Mouse (Mus musculus) embryonic facial prominence, embryonic 13.5 days (tissue): ENCODE measurements around the gene Lcp2. TPM values are rescaled to one million over a fixed set of nuclear protein-coding genes. Genes with fewer than 3 reads are reported as not detected.
A peak's percentile ranks its signal among the peaks of the same experiment; 100 is the strongest.

Source experiments
- ATAC-seq: fragments of 200-750 bp; cut with Nextera tagmentation; 2 replicates; pipeline ENCODE4 v1.8.0; 2017; ENCODE audit warnings: low read depth; ENCODE audit not compliant: insufficient number of reproducible peaks, insufficient read depth, low FRiP score, low TSS enrichment
- H3K27ac ChIP-seq: fragments of 300-500 bp; sonication (generic); 2 replicates; pipeline ENCODE4 v1.5.1; 2015; ENCODE audit warnings: moderate library complexity, mild to moderate bottlenecking, inconsistent platforms
- H3K27me3 ChIP-seq: fragments of 300-500 bp; sonication (generic); 2 replicates; pipeline ENCODE4 v1.6.1; 2015; ENCODE audit warnings: mild to moderate bottlenecking, inconsistent platforms
- H3K36me3 ChIP-seq: fragments of 300-500 bp; sonication (generic); 2 replicates; pipeline ENCODE4 v1.6.1; 2015; ENCODE audit warnings: mild to moderate bottlenecking, inconsistent platforms
- H3K4me1 ChIP-seq: fragments of 300-500 bp; sonication (generic); 2 replicates; pipeline ENCODE4 v1.6.1; 2015; ENCODE audit warnings: inconsistent platforms
- H3K4me2 ChIP-seq: fragments of 300-500 bp; sonication (generic); 2 replicates; pipeline ENCODE4 v1.6.1; 2015; ENCODE audit warnings: moderate library complexity, mild to moderate bottlenecking, inconsistent platforms
- H3K4me3 ChIP-seq: fragments of 300-500 bp; sonication (generic); 2 replicates; pipeline ENCODE4 v1.5.1; 2015; ENCODE audit warnings: mild to moderate bottlenecking, inconsistent platforms
- H3K9ac ChIP-seq: fragments of 300-500 bp; sonication (generic); 2 replicates; pipeline ENCODE4 v1.6.1; 2015; ENCODE audit warnings: mild to moderate bottlenecking, inconsistent platforms
- H3K9me3 ChIP-seq: fragments of 300-500 bp; sonication (generic); 2 replicates; pipeline ENCODE4 v1.6.1; 2016; ENCODE audit warnings: inconsistent platforms
- WGBS: fragments of 180-500 bp; shearing (Covaris S2); methylation state at CpG from one replicate; pipeline ENCODE4 v1.1.7; 2015; ENCODE audit warnings: mixed read lengths; 5-methylcytosine and 5-hydroxymethylcytosine counted together
- polyA plus RNA-seq: library from polyadenylated mRNA; unstranded; fragments of >200 nt; fragmentation: Nextera tagmentation; extraction: Ambion mirVana; gene quantifications from 2 replicates; pipeline ENCODE4 v1.2.1, GENCODE M21; 2015

The Lcp2 gene
- polyA plus RNA-seq, 1 experiment from 2014 or later, result 2.2 TPM

DNA sequence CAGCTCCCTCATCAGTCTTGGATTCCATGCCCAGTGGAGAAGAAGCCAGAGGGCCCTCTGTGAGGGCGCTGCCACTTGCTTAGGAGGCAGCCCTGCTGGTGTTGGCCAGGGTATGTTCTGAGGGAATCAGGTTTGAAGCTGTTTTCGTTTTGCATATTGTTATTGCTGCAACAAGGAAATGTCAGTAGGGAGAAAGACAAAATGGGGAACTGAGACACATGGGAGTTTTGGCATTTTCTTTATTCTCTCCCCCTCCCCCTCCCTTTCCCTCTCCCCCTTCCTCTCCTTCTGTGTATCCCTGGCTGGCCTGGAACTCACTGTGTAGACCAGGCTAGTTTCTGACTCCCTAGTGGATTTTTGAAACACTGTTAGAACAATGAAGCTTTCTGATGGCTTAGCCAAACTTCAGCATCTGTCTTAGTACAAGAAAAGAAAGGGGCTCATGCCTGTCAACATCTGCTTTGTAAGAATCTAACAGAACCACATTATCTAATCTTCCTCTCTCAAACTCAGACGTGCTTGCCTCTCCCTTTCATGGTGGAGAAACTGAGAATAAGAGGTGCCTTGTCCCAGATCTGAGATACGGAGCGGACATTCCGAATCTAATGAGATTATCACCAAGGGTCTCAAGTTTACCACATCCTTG lies 34.6 kb upstream of the Lcp2 start:
- Histone ChIP-seq H3K27me3 (no peaks in the 10 kb centered on the region), H3K9ac (no peak overlapping the region), H3K9me3 (no peaks in the 10 kb centered on the region), H3K4me2 (no peak overlapping the region), H3K4me1 (0 out of 2 replicates have a peak, but pooled peaks cover 10% of the 10 kb centered on the region), H3K27ac (no peak overlapping the region), H3K4me3 (no peak overlapping the region), H3K36me3 (no peaks in the 10 kb centered on the region)
- 40% methylated on average over 6 of the region's 6 CpGs for WGBS
- ATAC-seq, result no peak

DNA sequence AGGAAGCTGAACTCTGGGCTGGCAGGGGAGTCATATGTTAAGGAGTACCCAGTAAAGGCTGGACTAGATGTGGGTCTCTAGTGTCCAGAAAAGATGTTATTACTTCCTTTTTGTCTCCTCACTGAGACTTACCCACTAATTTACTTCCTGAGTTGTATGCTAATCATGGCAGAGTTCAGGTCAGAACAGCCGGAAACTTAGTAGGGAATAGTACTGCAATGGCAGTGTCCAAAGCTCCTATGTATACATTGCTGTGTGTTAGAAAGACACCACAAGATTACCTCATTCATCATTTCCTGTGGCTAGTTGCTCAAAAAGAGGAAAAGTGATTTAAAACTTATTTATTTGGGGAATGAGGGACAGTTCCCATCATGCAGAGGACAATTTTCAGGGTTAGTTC lies 21.6 kb upstream of the Lcp2 start:
- Histone ChIP-seq H3K4me2 (no peak overlapping the region), H3K4me1 (peaks cover 4% of the 10 kb centered on the region; the same call in 1 of the 2 replicates), H3K9me3 (no peaks in the 10 kb centered on the region), H3K27ac (no peak overlapping the region), H3K4me3 (no peak overlapping the region), H3K36me3 (no peaks in the 10 kb centered on the region), H3K27me3 (no peaks in the 10 kb centered on the region), H3K9ac (no peak overlapping the region)
- ATAC-seq, result no peak
- WGBS, result 80% methylated on average over 1 of the region's 1 CpGs

DNA sequence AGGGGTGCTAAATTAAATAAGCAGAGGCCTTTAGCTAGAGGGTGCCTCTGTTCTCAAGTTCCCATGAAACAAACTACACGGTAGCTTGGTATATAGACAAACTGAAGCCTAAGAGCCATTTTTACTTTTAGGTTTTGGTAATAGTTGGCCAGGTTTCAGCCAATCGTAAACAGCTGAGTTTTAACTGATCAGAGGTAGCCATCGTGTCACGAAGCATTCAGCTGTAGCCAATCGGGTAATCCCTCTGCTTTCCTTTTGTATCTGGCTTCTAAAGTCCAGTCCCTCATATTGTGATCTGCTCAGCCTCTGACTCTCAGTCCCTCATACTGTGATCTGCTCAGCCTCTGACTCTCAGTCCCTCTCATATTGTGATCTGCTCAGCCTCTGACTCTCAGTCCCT lies 17.1 kb upstream of the Lcp2 start:
- no peak overlapping the region for H3K4me2 ChIP-seq

DNA sequence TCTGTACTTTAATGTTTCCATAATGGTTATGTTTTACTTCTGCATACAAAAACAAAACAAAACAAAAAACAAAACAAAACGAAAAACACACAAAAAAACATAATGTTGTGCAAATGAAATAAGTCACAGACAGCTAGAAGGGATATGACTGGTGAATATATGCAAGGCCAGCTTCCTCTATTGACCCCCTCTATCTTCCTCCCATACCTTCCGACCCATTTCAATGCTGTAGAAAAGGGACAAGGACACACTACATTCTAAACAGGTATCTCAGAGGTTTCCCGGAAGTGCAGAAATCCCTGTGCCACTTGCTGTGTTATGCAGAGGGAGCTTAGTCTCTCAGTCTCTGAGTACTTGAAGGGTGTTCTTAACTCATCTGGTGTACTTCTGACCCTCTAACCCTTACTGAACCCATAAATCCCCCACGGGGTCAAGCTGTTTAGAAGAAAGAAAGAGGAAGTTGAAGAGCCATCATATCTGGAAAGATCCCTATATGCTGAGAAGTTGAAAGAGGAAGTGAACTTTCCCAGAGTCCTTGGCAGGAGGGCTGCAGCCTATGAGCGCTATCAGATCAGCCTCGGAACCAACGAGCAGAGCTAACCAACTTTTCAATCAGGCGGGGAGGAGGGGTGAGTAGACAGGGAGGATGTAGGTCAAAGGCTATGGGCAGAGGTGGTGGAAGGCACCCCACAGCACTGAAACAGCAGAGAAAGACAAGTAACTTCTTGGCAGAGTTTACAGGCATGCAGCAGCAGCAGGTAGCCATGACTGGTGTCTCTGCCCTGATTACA lies 15.5 kb upstream of the Lcp2 start:
- H3K36me3 ChIP-seq, result no peaks in the 10 kb centered on the region
- no peak overlapping the region for H3K27ac ChIP-seq
- 63% methylated on average over 8 of the region's 8 CpGs for WGBS
- H3K4me3 ChIP-seq, result no peak overlapping the region
- H3K9me3 ChIP-seq, result no peaks in the 10 kb centered on the region
- H3K4me2 ChIP-seq, result no peak overlapping the region
- H3K4me1 ChIP-seq, result peaks cover 4% of the 10 kb centered on the region; the same call in 1 of the 2 replicates
- H3K27me3 ChIP-seq, result no peaks in the 10 kb centered on the region
- ATAC-seq, result no peak
- H3K9ac ChIP-seq, result no peak overlapping the region

More for the DNA sequence above, 17.1 kb upstream of the Lcp2 start:
- peaks cover 4% of the 10 kb centered on the region; the same call in 1 of the 2 replicates for H3K4me1 ChIP-seq
- H3K36me3 ChIP-seq, result no peaks in the 10 kb centered on the region
- H3K27ac ChIP-seq, result no peak overlapping the region
- H3K27me3 ChIP-seq, result no peaks in the 10 kb centered on the region
- H3K4me3 ChIP-seq, result no peak overlapping the region
- H3K9ac ChIP-seq, result peak overlapping the region; percentile 11; the same call in 1 of the 2 replicates
- H3K9me3 ChIP-seq, result no peaks in the 10 kb centered on the region
- WGBS, result 55% methylated on average over 5 of the region's 5 CpGs
- ATAC-seq, result no peak

DNA sequence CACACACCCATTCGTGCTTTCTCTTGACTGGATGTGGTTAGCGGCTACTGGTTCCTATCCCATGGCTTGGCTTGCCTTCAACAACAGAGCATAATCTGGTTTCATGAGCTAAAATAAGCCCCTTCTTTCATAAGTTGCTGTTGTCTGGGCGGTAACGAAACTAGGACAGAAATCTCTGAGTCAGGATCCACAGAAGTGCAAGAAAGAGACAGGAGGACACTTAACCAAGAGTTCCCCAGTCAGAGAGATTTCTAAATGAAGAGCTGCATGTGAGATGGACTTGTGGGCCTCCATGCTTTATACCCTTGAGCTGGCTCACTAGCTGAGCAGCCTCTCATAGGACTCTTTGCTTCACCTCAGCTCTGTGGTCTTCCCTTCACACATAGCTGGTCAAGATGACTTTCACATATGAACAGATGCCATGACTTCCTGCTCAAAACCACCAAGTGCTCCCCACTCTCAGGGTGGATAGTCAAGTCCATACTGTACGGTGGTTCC lies 12.7 kb upstream of the Lcp2 start:
- Histone ChIP-seq H3K4me3 (no peak overlapping the region), H3K27me3 (no peaks in the 10 kb centered on the region), H3K36me3 (no peaks in the 10 kb centered on the region), H3K4me2 (no peak overlapping the region), H3K9me3 (no peaks in the 10 kb centered on the region), H3K4me1 (peaks cover 4% of the 10 kb centered on the region; the same call in 1 of the 2 replicates), H3K27ac (no peak overlapping the region), H3K9ac (no peak overlapping the region)
- WGBS, result 90% methylated on average over 5 of the region's 5 CpGs
- ATAC-seq, result no peak

DNA sequence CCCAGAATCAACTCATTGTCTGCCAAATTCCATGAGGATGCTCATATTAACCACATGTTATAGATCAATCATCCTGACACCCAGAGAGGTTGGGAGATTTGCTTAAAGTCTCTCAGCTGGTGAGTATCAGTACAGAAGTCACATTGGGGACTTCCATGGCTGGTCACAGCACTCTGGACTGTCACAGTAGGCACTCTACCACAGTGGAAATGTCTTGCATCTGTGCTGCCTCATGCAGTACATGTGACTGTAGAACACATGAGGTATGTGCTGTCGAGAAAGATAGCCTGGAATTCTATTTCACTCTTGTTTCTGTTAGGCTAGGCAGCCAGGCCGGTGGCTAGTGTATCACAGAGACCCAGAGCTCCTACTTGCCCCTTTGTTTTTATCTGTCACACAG lies 11.9 kb upstream of the Lcp2 start:
- whole genome bisulfite sequencing, result 81% methylated on average over 2 of the region's 2 CpGs
- ATAC-seq, result no peak
- H3K4me2 ChIP-seq, result no peak overlapping the region

DNA sequence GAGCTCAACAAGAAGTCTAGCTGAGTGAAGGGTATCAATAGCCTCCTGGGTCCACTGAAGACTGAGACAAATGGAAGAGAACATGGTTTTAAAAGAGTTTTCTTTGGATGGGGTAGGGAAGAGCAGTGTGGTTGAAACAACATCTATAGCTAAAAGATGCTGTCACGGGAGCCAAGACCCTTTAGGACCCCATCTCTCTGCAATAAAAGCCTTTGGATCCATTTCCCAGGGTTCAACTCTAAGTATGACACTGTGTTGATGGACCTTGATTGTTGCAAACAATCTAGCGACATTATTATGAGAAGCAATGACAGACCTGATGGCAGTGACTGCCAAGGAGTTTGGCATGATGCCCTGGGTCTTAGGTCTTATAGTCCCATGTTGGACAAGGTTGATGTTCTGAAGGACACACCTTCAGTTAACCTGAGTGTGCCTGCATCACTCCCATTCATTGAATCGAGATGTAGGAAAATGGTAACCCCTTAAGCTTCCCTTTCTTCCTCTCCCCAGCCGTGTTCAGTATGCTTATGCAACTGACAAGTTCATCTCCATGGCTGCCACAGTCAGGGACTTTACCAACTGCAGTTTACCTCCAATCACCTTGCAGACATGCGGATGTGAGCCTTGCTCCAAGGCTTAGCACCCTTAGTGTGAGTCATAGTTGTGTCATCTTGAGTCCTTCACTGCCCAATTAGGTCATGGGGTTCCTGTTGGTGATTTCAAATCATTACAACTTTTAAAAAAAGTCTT lies 10.6 kb upstream of the Lcp2 start:
- WGBS, result 83% methylated on average over 5 of the region's 5 CpGs
- Histone ChIP-seq H3K4me1 (no peaks in the 10 kb centered on the region), H3K36me3 (no peaks in the 10 kb centered on the region), H3K9ac (no peak overlapping the region), H3K9me3 (no peaks in the 10 kb centered on the region), H3K27ac (no peak overlapping the region), H3K4me2 (no peak overlapping the region), H3K27me3 (no peaks in the 10 kb centered on the region), H3K4me3 (no peak overlapping the region)
- no peak for ATAC-seq

More for the DNA sequence above, 11.9 kb upstream of the Lcp2 start:
- Histone ChIP-seq H3K4me1 (no peaks in the 10 kb centered on the region), H3K36me3 (no peaks in the 10 kb centered on the region), H3K27me3 (no peaks in the 10 kb centered on the region), H3K27ac (no peak overlapping the region), H3K4me3 (no peak overlapping the region), H3K9ac (no peak overlapping the region), H3K9me3 (no peaks in the 10 kb centered on the region)

DNA sequence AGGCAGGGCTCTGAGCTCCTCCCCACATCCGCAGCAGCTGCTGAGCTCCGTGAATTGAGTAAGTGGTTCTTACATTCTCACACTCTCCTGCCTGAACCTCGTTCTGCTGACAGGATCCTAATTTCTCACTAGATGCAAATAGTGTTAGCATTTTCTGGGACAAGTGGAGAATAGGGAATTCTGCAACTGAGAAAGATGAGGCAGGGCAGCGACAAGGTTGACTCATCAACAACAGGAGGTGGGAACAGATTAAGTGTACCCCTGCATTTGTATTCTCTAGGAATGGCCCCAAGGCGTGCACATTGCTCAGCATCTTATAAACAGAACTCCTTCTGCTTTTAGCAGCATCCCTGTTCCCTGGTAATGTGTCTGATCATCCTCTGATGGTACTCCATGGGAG lies 6.7 kb upstream of the Lcp2 start:
- Histone ChIP-seq H3K27ac (no peak overlapping the region), H3K4me3 (no peak overlapping the region), H3K9me3 (no peaks in the 10 kb centered on the region), H3K27me3 (no peaks in the 10 kb centered on the region), H3K36me3 (no peaks in the 10 kb centered on the region), H3K4me1 (no peaks in the 10 kb centered on the region), H3K9ac (no peak overlapping the region), H3K4me2 (no peak overlapping the region)
- 79% methylated on average over 5 of the region's 5 CpGs for WGBS
- no peak for ATAC-seq

DNA sequence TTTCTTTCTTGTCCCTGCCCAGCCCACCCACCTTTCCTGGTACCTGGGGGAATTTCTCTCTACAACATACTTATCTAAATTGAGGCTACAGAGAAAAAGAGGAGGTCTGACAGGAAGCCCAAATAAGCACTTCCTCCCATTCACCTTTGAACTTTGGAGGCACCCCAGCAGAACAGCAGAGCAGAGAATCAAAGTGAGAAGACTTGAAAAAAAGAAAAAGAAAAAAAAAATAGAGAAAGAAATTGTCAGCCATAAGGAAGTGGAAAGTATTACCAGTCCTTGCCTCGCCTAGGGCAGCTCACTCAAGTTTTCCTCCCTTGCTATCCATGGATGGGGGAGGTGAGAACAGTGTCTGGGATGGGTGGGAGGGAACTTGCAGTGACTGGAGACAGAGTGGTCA lies 3.9 kb upstream of the Lcp2 start:
- Histone ChIP-seq H3K4me3 (no peak overlapping the region), H3K9ac (no peak overlapping the region), H3K4me2 (no peak overlapping the region), H3K4me1 (no peaks in the 10 kb centered on the region), H3K9me3 (no peaks in the 10 kb centered on the region), H3K27ac (no peak overlapping the region), H3K36me3 (no peaks in the 10 kb centered on the region), H3K27me3 (no peaks in the 10 kb centered on the region)
- WGBS, result 41% methylated on average over 1 of the region's 1 CpGs
- ATAC-seq, result no peak

DNA sequence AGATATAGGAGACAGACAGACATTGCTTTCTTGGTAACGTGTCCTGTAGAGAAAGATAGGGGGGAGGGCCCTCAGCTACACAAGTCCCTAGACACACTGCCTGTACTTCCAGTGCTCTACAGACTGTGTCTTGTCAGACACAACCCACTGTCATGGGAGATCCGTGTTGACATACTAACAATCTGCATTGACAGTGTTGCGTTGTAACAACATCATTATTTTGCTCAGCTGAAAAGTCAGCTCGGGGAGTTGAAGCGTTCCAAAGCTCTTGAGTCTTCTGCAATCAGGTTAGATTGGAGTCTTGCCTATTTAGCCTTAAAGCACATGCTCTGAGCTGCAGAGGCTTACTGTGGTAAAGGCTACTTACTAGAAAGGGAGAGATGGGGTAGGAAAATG lies 820 bp downstream of the Lcp2 start:
- H3K36me3 ChIP-seq, result no peaks in the 10 kb centered on the region
- H3K27ac ChIP-seq, result no peak overlapping the region
- 78% methylated on average over 5 of the region's 5 CpGs for WGBS
- no peak overlapping the region for H3K4me3 ChIP-seq
- H3K4me1 ChIP-seq, result no peaks in the 10 kb centered on the region
- no peak for ATAC-seq
- H3K4me2 ChIP-seq, result no peak overlapping the region
- no peak overlapping the region for H3K9ac ChIP-seq
- no peaks in the 10 kb centered on the region for H3K27me3 ChIP-seq
- no peaks in the 10 kb centered on the region for H3K9me3 ChIP-seq

DNA sequence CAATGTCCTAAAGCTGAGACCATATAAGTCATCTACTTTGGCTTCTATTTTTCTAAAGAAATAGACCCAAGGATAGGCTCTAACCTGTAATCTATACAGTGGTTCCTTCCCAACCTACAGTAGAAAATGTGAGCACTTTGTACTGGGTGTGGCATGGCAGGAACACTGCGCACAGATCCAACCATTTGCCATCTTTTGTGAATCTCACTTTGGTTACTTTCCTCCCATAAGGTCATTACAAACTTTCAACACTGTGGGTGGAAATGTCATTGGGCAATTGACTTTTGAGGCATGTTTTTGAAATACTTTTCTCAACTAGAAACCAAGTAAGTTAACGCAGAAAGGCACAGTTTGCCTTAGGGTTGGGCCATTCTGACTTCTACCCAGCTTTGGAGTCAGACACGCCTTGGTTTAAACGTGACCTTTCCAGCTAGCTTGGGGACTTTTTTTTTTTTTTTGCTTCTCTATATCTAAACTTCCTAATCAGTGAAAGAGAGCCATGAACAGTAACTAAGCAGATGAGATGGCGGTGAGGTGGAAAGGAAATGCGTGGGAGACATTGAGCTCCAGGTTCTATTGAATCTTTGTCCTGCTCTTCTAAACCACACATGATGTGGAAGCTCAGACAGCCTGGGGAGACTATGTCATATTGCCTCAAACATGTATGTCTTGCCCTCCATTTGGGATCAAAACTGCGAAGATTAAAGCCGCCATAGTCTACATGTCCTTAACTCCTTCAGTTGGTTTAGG lies 1.8 kb downstream of the Lcp2 start:
- Histone ChIP-seq H3K4me1 (no peaks in the 10 kb centered on the region), H3K4me2 (no peak overlapping the region), H3K27me3 (no peaks in the 10 kb centered on the region), H3K36me3 (no peaks in the 10 kb centered on the region), H3K27ac (no peak overlapping the region), H3K9me3 (no peaks in the 10 kb centered on the region), H3K9ac (no peak overlapping the region), H3K4me3 (no peak overlapping the region)
- ATAC-seq, result no peak
- 94% methylated on average over 8 of the region's 8 CpGs for WGBS
